Mouse (Mus musculus) Patski (cell line): ENCODE measurements around the gene Arrdc2. TPM values are rescaled to one million over a fixed set of nuclear protein-coding genes. Genes with fewer than 3 reads are reported as not detected.

ENCODE experiments used
- ATAC-seq: fragments of 100-300 bp; one replicate; pipeline ENCODE4 v1.8.0; 2021
- CTCF ChIA-PET: fragments of 350-600 bp; sonication (Branson Sonifier 250); formaldehyde crosslinking; loops from one replicate; lab custom pipeline; 2022; ENCODE audit warnings: inconsistent platforms; lab: Charles Lee
- POLR2A ChIA-PET: fragments of 350-600 bp; sonication (Branson Sonifier 250); formaldehyde crosslinking; loops from one replicate; lab custom pipeline; 2022; ENCODE audit warnings: antibody characterized with exemption, inconsistent platforms; lab: Charles Lee
- DNase-seq: peaks from one replicate; pipeline ENCODE4 v3.0.0-alpha.2; 2011; ENCODE audit warnings: low read depth, low spot score
- H3K27me3 ChIP-seq: fragments of 371-371 bp; one replicate; pipeline ENCODE4 v1.5.1; 2021
- CTCF ChIP-seq: fragments of 100-300 bp; IDR thresholded peaks from one replicate; pipeline ENCODE4 v1.5.1; 2021
- in situ Hi-C: fragments of 300-500 bp; cut with MboI; formaldehyde crosslinking; loops from 3 replicates; pipeline ENCODE4 v1.11.1; 2018; ENCODE audit warnings: low pct_unique_long_range_greater_than_20kb, mixed read lengths
- polyA plus RNA-seq: library from polyadenylated mRNA; unstranded; gene quantifications from one replicate; pipeline ENCODE4 v1.2.3, GENCODE M21; 2021

Arrdc2 gene
- polyA plus RNA-seq, 1 experiment from 2014 or later: 6.8 TPM

DNA sequence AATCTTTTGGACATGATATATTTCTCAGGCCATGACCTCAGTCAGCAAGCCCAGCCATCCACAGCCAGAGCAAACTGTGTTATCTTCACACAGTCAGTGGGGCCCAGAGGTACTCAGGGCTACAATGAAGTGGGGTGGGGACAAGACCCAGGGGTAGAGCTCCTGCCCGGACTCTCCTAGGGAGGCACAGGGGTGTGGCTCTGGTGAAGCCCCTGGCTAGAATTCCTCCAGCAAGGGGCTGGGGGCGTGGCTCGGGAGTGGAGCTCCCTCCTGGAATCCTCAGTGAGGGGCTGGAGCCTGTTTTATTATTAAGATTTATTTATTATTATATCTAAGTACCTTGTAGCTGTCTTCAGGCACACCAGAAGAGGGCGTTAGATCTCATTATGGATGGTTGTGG is 36.9 kb upstream of the Arrdc2 start:
- H3K27me3 ChIP-seq: no peaks in the 10 kb centered on the region
- in situ Hi-C loops: loop anchor here (25.0 kb wide), 1 partner anchor 486 kb away; the partner anchor contains the start of genes Ocel1 and Use1
- DNase-seq: no peak
- no peak for ATAC-seq
- CTCF ChIA-PET: interaction anchor here (0.6 to 3.7 kb wide), 5 partner anchors 15 to 88 kb away, joined by 3 to 27 read pairs (median 4); partner anchors contain the start of genes Rpl18a and Slc5a5
- TF ChIP-seq CTCF: no peak
- POLR2A ChIA-PET: interaction anchor here (0.7 to 1.1 kb wide), 2 partner anchors 11 to 18 kb away, joined by 3 read pairs; no protein-coding TSS in a partner anchor

DNA sequence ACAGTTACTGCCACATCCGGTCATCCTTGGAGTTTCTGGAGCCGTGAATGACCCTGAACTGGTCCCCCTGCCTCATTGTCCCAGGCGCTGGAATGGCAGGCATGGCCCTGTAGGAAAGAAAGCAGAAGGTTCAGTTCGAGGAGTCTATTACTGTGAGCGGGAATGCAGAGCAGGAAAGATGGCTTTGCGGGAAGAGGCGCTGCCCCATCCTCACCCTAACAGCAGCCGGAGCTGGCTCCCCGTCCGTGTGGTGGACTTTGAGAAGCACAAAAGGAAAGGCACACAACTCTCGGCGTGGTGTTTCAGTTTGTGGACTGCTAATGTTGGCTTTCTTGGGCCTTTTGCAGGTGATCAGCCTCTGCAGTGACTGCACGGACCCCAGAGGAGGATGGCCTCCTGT is 34.9 kb upstream of the Arrdc2 start:
- POLR2A ChIA-PET: no interaction called here

DNA sequence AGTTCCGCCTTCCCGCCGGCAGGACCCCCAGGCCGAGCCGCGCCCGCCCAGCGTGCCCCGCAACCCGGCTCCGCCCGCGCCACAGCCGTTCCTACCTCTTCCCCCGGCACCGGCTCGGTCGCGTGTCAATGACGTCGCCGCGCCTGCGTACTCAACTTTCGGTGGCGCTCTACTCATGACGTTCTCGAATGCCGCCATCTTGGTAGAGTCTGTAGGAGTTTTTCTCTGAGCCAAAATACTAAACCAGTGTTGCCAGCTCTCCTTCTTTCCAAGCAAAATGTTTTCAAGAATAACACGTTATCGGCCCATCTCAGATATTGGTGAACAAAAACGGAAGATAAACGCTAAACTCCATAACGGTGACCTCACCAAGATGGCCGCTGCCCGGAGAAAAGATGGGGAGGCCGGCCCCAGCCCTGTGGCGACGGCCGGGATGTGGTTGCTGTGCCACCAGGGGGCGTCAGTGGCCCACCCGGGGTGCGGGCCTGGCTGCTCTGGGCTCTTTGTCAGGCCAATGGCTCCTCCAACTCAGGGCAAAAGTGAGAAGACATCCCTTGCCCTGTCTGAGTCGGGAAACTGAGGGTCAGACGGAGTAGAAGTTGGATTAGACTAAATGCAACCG is 34.0 kb upstream of the Arrdc2 start, which contains the start of gene Ccdc124:
Gene Ccdc124, minus strand, starts transcription at position 572 of the 622 bp plus-strand sequence.
- POLR2A ChIA-PET: interaction anchor here (0.9 to 1.0 kb wide), 2 partner anchors 18 to 32 kb away, joined by 3 to 4 read pairs; partner anchors contain the start of gene Map1s
- CTCF ChIA-PET: interaction anchor here (0.7 to 3.1 kb wide), 9 partner anchors 16 to 145 kb away, joined by 3 to 17 read pairs (median 3); partner anchors contain the start of gene Rpl18a
- in situ Hi-C loops: no loop called here
- no peak for TF ChIP-seq CTCF
- ATAC-seq (peak; percentile 55), DNase-seq (peak; percentile 70)
- no peaks in the 10 kb centered on the region for H3K27me3 ChIP-seq

More for the DNA sequence above, 34.9 kb upstream of the Arrdc2 start:
- DNase-seq: no peak
- no peak for TF ChIP-seq CTCF
- ATAC-seq: no peak
- H3K27me3 ChIP-seq: no peaks in the 10 kb centered on the region
- in situ Hi-C loops: no loop called here
- CTCF ChIA-PET: interaction anchor here (3.7 kb wide), 1 partner anchor 23 kb away, joined by 27 read pairs; the partner anchor contains the start of gene Rpl18a

- DNase-seq (no peak), ATAC-seq (no peak)
- ChIA-PET POLR2A (interaction anchor here (0.9 to 1.2 kb wide), 4 partner anchors 16 to 33 kb away, joined by 3 to 4 read pairs (median 3); partner anchors contain the start of gene Map1s), CTCF (interaction anchor here (0.7 to 3.1 kb wide), 9 partner anchors 15 to 144 kb away, joined by 3 to 17 read pairs (median 3); partner anchors contain the start of gene Rpl18a)
- no peak for TF ChIP-seq CTCF
- in situ Hi-C loops: no loop called here
- H3K27me3 ChIP-seq: no peaks in the 10 kb centered on the region
Observed at GRCm38 (mm10) chr8:70872643-70873363, 33.3 kb upstream of the Arrdc2 start.

DNA sequence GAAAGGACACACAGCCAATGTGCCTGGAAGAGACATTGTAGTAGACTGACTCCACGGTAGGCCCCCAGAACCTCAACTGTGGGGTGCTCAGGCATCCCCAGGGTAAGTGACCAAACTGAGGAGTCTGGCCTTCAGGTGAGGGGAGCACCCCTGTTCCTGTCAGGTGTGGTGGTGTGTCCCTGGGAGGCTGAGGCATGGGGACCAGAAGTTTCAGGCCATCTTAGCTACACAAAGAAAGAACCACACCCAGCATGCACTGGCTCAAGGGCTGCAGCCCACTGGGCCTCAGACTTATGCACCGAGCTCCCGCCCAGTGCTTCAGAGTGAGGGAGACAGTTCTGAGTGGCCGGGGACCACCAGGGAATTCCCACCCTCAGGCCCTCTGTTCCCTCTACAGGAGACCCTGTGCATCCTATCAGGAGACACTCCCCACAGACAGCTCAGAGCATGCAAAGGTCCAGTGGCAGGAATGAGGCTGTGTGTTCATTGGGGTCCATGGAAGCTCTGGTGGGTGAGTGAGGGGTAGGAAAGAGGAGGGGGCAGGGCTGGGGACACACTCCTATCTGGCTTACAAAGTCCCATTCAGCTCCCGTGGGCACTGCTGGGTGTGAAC is 31.8 kb upstream of the Arrdc2 start:
- DNase-seq: no peak
- ATAC-seq: no peak
- POLR2A ChIA-PET: interaction anchor here (1.1 to 1.2 kb wide), 2 partner anchors 15 to 27 kb away, joined by 3 read pairs; no protein-coding TSS in a partner anchor
- no peaks in the 10 kb centered on the region for H3K27me3 ChIP-seq
- in situ Hi-C loops: no loop called here
- CTCF ChIA-PET: interaction anchor here (1.2 to 3.4 kb wide), 4 partner anchors 9 to 30 kb away, joined by 3 to 17 read pairs (median 10); partner anchors contain the start of gene Rpl18a
- no peak for TF ChIP-seq CTCF

- POLR2A ChIA-PET: interaction anchor here (0.9 kb wide), 1 partner anchor 10 kb away, joined by 4 read pairs; no protein-coding TSS in a partner anchor
- peak; percentile 42 for ATAC-seq
- TF ChIP-seq CTCF: no peak
- CTCF ChIA-PET: interaction anchor here (0.7 to 3.4 kb wide), 11 partner anchors 10 to 107 kb away, joined by 3 to 58 read pairs (median 4); partner anchors contain the start of gene Arrdc2
- in situ Hi-C loops: no loop called here
- no peak for DNase-seq
- no peaks in the 10 kb centered on the region for H3K27me3 ChIP-seq
Observed at GRCm38 (mm10) chr8:70869601-70870041, 30.1 kb upstream of the Arrdc2 start.

GRCm38 (mm10) chr8:70869199-70869571 is 29.7 kb upstream of the Arrdc2 start:
- in situ Hi-C loops: no loop called here
- no peak for TF ChIP-seq CTCF
- H3K27me3 ChIP-seq: no peaks in the 10 kb centered on the region
- POLR2A ChIA-PET: interaction anchor here (0.9 to 1.2 kb wide), 2 partner anchors 11 to 24 kb away, joined by 4 to 6 read pairs; no protein-coding TSS in a partner anchor
- CTCF ChIA-PET: interaction anchor here (0.7 to 3.4 kb wide), 10 partner anchors 9 to 107 kb away, joined by 3 to 58 read pairs (median 4); partner anchors contain the start of gene Arrdc2
- no peak for ATAC-seq
- no peak for DNase-seq

- in situ Hi-C loops: no loop called here
- no peaks in the 10 kb centered on the region for H3K27me3 ChIP-seq
- ATAC-seq (no peak), DNase-seq (no peak)
- ChIA-PET CTCF (interaction anchor here (0.7 to 3.4 kb wide), 10 partner anchors 9 to 107 kb away, joined by 3 to 58 read pairs (median 4); partner anchors contain the start of gene Arrdc2), POLR2A (interaction anchor here (1.2 kb wide), 1 partner anchor 24 kb away, joined by 6 read pairs; no protein-coding TSS in a partner anchor)
- no peak for TF ChIP-seq CTCF
Observed at GRCm38 (mm10) chr8:70868559-70869198, 29.2 kb upstream of the Arrdc2 start.

DNA sequence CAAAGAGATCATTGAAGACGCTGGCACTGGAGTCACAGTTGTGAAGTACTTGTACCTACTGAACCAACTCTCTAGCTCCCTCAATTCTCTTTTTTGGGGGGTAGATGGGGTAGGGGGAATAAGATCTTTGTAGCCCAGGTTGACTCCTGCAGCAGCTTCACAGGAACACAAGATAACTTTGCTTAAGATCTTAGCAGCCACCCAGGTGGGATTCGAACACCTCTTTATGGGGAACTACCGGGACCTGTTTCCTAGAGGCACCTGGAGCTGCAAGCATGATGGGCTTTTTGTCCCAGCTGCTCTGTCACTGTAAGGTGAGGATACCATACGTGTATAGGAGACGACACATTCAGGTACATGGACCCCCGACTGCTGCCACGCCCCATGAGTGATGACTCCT is 27.0 kb upstream of the Arrdc2 start:
- in situ Hi-C loops: no loop called here
- no peaks in the 10 kb centered on the region for H3K27me3 ChIP-seq
- CTCF ChIA-PET: interaction anchor here (1.0 to 3.5 kb wide), 3 partner anchors 12 to 103 kb away, joined by 3 to 16 read pairs (median 4); no protein-coding TSS in a partner anchor
- POLR2A ChIA-PET: no interaction called here
- DNase-seq (no peak), ATAC-seq (no peak)
- no peak for TF ChIP-seq CTCF
